Comparison of ENCODE assay signal across 8 mouse cellular contexts in the genomic region with DNA sequence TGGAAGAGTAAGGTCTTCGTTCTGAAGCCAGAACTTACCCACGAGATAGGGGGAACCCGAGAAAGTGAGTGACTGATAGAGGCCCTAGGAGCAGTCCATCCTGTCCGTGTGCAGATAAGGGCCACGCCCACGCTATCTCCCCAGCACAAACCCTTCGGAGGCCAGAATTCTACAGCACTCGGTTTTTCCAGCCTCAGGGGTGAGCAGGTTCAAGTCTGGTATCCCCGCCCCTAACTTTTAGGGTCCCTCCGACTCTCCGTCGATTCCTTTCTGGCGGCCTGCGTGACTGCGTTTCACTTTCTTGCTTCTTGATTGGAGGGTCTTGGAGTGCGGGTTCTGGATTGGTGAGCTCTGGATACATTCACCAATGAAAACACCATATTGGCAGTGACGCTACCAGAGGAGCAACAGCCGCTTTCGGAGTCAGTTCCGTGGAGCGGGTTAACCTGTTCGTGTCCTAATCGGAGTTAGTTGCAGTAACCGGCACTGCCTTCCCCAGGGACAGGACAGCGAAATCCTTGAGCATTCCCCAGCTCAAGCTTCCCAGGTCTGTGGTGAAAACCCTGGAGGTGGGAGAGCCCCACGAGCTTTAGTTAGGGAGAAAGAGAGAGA. TPM values are rescaled to one million over a fixed set of nuclear protein-coding genes. Genes with fewer than 3 reads are reported as not detected.
A peak's percentile ranks its signal among the peaks of the same experiment; 100 is the strongest.
DNase-seq lines count a peak whose midpoint lies in the region; ATAC-seq lines count a peak whose summit lies in the region.

Ppox (minus strand) TSS at position 271 of the 612 bp plus-strand sequence.

- peaks cover 44% of the 10 kb centered on the region for H3K4me1 ChIP-seq in hindbrain, embryonic 13.5 days (replicated peaks)

- under 1% methylated on average over 26 of the region's 26 CpGs for WGBS in hindbrain, embryonic 13.5 days

- peak within 1 kb of the TSS; percentile 85 for H3K9ac ChIP-seq in hindbrain, embryonic 13.5 days

- peak within 1 kb of the TSS; percentile 63 for H3K4me3 ChIP-seq in hindbrain, embryonic 13.5 days

- H3K4me2 ChIP-seq in hindbrain, embryonic 13.5 days: peak within 1 kb of the TSS; percentile 77

- no peaks in the 10 kb centered on the region for H3K27me3 ChIP-seq in hindbrain, embryonic 13.5 days

- peak within 1 kb of the TSS; percentile 83 for H3K27ac ChIP-seq in hindbrain, embryonic 13.5 days

- peaks cover 63% of the 10 kb centered on the region for H3K36me3 ChIP-seq in hindbrain, embryonic 13.5 days

- ATAC-seq in hindbrain, embryonic 13.5 days (ENCODE audit: low FRiP score): peak; percentile 97

- DNase-seq in NIH3T3 (ENCODE audit: low read depth): peak; percentile 97
- peak; percentile 93 for DNase-seq in cerebellum, postnatal 10 days
- peak; percentile 90 to 93 for DNase-seq in frontal cortex, postnatal 10 days (ENCODE audit: low spot score in 2 of 2)
- DNase-seq in layer of hippocampus, postnatal 25 days (ENCODE audit: extremely low spot score in 1 of 2, low spot score in 1 of 2): peak; percentile 69 to 73
- DNase-seq in lung, postnatal 25 days (ENCODE audit: low spot score): peak; percentile 98
- peak; percentile 96 for DNase-seq in retina, embryonic 14.5 days (ENCODE audit: low spot score)
- DNase-seq in thymus, postnatal 4 days: peak; percentile 81

- H3K9me3 ChIP-seq in hindbrain, embryonic 13.5 days: no peaks in the 10 kb centered on the region

RNA-seq across cellular contexts. Expression of gene Ppox, which starts in this region (rescaled TPM):
- 45.0 and 51.1 TPM in 2 replicates for polyA plus RNA-seq in hindbrain, embryonic 13.5 days (2015; fragmentation: Nextera tagmentation; extraction: Ambion mirVana)
- 10 to 100 TPM; 21.9 to 33.4 TPM for total RNA-seq in layer of hippocampus, postnatal 25 days (2021)

Comparison
In these comparisons a context has a peak if more than half of its experiments do, and no peak if none do; other contexts are left out.
1. Peak in every context shown above with its lines: DNase-seq, ATAC-seq, H3K4me3 ChIP-seq and H3K27ac ChIP-seq.